In genomic region chr4:138074896-138075584, GRCm38 (mm10) we compare ENCODE assay signal across 22 mouse cellular contexts.
DNase-seq lines count a peak whose midpoint lies in the region; ATAC-seq lines count a peak whose summit lies in the region.
"Had no signal": no experiment of that assay in that cellular context is flagged by ENCODE, and none has a peak within 500 bp of the region (broad histone marks: within the 10 kb centered on the region; RNA-seq: fewer than 3 reads in every experiment).

No protein-coding gene starts in this region.

- no peaks in the 10 kb centered on the region for H3K36me3 ChIP-seq in midbrain, embryonic 15.5 days (replicated peaks)
- H3K36me3 ChIP-seq in midbrain, embryonic 13.5 days = peaks cover 20% of the 10 kb centered on the region

- peak; percentile 66 for DNase-seq in gastrocnemius, adult 18-20 months (ENCODE audit: low spot score)
- DNase-seq in gastrocnemius, postnatal 14 days = no peak
- DNase-seq in 3T3-L1 (ENCODE audit: low read depth, low spot score) (peak; percentile 12), NIH3T3 (ENCODE audit: low read depth) (peak; percentile 8)
- DNase-seq in yolk sac, embryonic 10.5 days (ENCODE audit: low spot score) = no peak
- DNase-seq in urinary bladder, adult 2 months (ENCODE audit: low spot score) = no peak
- DNase-seq: adrenal gland, postnatal 14 days; B cell, adult 2 months; cerebellum, adult 9-10 months; cerebellum, postnatal 25 days; gastrocnemius, postnatal 25 days; heart, adult 18-20 months; heart, postnatal 10 days had no signal

- 66% methylated on average over 6 of the region's 6 CpGs for WGBS in midbrain, embryonic 15.5 days
- whole genome bisulfite sequencing in midbrain, embryonic 13.5 days = 73% methylated on average over 6 of the region's 6 CpGs

- no peak overlapping the region for H3K4me2 ChIP-seq in midbrain, embryonic 15.5 days
- no peak overlapping the region for H3K4me2 ChIP-seq in midbrain, embryonic 13.5 days (replicated peaks)
- H3K4me2 ChIP-seq: embryonic facial prominence, embryonic 12.5 days; forebrain, embryonic 15.5 days; hindbrain, embryonic 14.5 days; intestine, embryonic 15.5 days had no signal

- no peaks in the 10 kb centered on the region for H3K27me3 ChIP-seq in midbrain, embryonic 15.5 days (replicated peaks)
- H3K27me3 ChIP-seq in midbrain, embryonic 13.5 days = no peaks in the 10 kb centered on the region
- H3K27me3 ChIP-seq: embryonic facial prominence, embryonic 12.5 days; forebrain, embryonic 15.5 days; intestine, embryonic 15.5 days had no signal

- no peak overlapping the region for H3K4me3 ChIP-seq in midbrain, embryonic 15.5 days
- H3K4me3 ChIP-seq in midbrain, embryonic 13.5 days (replicated peaks) = no peak overlapping the region
- H3K4me3 ChIP-seq: embryonic facial prominence, embryonic 12.5 days; forebrain, embryonic 15.5 days; heart, embryonic 10.5 days; intestine, embryonic 15.5 days had no signal

- no peak overlapping the region for H3K9ac ChIP-seq in midbrain, embryonic 15.5 days
- no peak overlapping the region for H3K9ac ChIP-seq in midbrain, embryonic 13.5 days (replicated peaks)
- H3K9ac ChIP-seq: embryonic facial prominence, embryonic 12.5 days; forebrain, embryonic 15.5 days; hindbrain, embryonic 14.5 days; intestine, embryonic 15.5 days had no signal

- H3K9me3 ChIP-seq in midbrain, embryonic 15.5 days = no peaks in the 10 kb centered on the region
- H3K9me3 ChIP-seq in midbrain, embryonic 13.5 days = no peaks in the 10 kb centered on the region
- H3K9me3 ChIP-seq: embryonic facial prominence, embryonic 12.5 days; forebrain, embryonic 15.5 days; G1E; heart, embryonic 10.5 days; intestine, embryonic 15.5 days had no signal

- H3K4me1 ChIP-seq in midbrain, embryonic 15.5 days = 0 out of 2 replicates have a peak, but pooled peaks cover 8% of the 10 kb centered on the region
- H3K4me1 ChIP-seq in midbrain, embryonic 13.5 days (replicated peaks) = peaks cover 17% of the 10 kb centered on the region; the same call in 1 of the 2 replicates
- H3K4me1 ChIP-seq: intestine, embryonic 15.5 days had no signal

- ATAC-seq in midbrain, embryonic 15.5 days (replicated peaks) = 0 out of 2 replicates have a peak, but pooled peaks have one; percentile 20
- ATAC-seq in midbrain, embryonic 13.5 days = no peak
- ATAC-seq: CD4-positive, CD25-positive, alpha-beta regulatory T cell, adult 4 months; forebrain, embryonic 15.5 days; intestine, embryonic 15.5 days had no signal

- intact Hi-C loops in gastrocnemius, postnatal 14 days (cut with DNase I; ENCODE audit: low total_unique reads) = no loop called here

- no peak overlapping the region for H3K27ac ChIP-seq in midbrain, embryonic 15.5 days
- no peak overlapping the region for H3K27ac ChIP-seq in midbrain, embryonic 13.5 days
- H3K27ac ChIP-seq: embryonic facial prominence, embryonic 12.5 days; forebrain, embryonic 15.5 days; heart, embryonic 10.5 days; hindbrain, embryonic 14.5 days; intestine, embryonic 15.5 days had no signal

Comparison
In these comparisons a context has a peak if more than half of its experiments do, and no peak if none do; other contexts are left out.
1. DNase-seq: peak in gastrocnemius, adult 18-20 months (single experiment), 3T3-L1 (single experiment) and NIH3T3 (single experiment); none in gastrocnemius, postnatal 14 days (single experiment), yolk sac, embryonic 10.5 days (single experiment) and urinary bladder, adult 2 months (single experiment).